Mouse (Mus musculus): ENCODE results near the gene Tbpl1. TPM values are rescaled to one million over a fixed set of nuclear protein-coding genes. Genes with fewer than 3 reads are reported as not detected.
A peak's percentile ranks its signal among the peaks of the same experiment; 100 is the strongest.

The Tbpl1 gene
- polyA plus RNA-seq (2012; rRNA removed) = 43.7 and 48.0 TPM in 2 replicates

GRCm38 (mm10) chr10:22731272-22732093, at the start of gene Tbpl1:
Gene Tbpl1 (minus strand): TSS chr10:22731938.
- Histone ChIP-seq H3K27ac (ENCODE audit: insufficient read depth, low read length) (peak within 1 kb of the TSS; percentile 99), H3K4me3 (ENCODE audit: insufficient read depth, low read length) (peak within 1 kb of the TSS; percentile 54), H3K4me1 (ENCODE audit: control insufficient read depth, insufficient read depth, low read length) (peaks cover 3% of the 10 kb centered on the region; the same call in 1 of the 2 replicates)
- TF ChIP-seq CTCF (IDR thresholded peaks at IDR 0.05; ENCODE audit: extremely low read depth, insufficient read depth, low read length) (no peak), POLR2A (IDR thresholded peaks at IDR 0.05; ENCODE audit: extremely low read depth, insufficient read depth, low read length) (peak; percentile 73; the same call in 1 of the 2 replicates)

- Histone ChIP-seq H3K4me1 (ENCODE audit: control insufficient read depth, insufficient read depth, low read length) (no peaks in the 10 kb centered on the region), H3K27ac (ENCODE audit: insufficient read depth, low read length) (no peak overlapping the region), H3K4me3 (ENCODE audit: insufficient read depth, low read length) (no peak overlapping the region)
- TF ChIP-seq CTCF (IDR thresholded peaks at IDR 0.05; ENCODE audit: extremely low read depth, insufficient read depth, low read length) (0 out of 2 replicates have a peak, but pooled peaks have one; percentile 16), POLR2A (IDR thresholded peaks at IDR 0.05; ENCODE audit: extremely low read depth, insufficient read depth, low read length) (no peak)
These were observed 49.7 kb upstream of the Tbpl1 start for GRCm38 (mm10) chr10:22781466-22781865.

- Histone ChIP-seq H3K4me3 (ENCODE audit: insufficient read depth, low read length) (no peak overlapping the region), H3K4me1 (ENCODE audit: control insufficient read depth, insufficient read depth, low read length) (no peaks in the 10 kb centered on the region), H3K27ac (ENCODE audit: insufficient read depth, low read length) (no peak overlapping the region)
- TF ChIP-seq CTCF (IDR thresholded peaks at IDR 0.05; ENCODE audit: extremely low read depth, insufficient read depth, low read length) (peak; percentile 63), POLR2A (IDR thresholded peaks at IDR 0.05; ENCODE audit: extremely low read depth, insufficient read depth, low read length) (no peak)
These were observed 46.2 kb upstream of the Tbpl1 start for GRCm38 (mm10) chr10:22777939-22778338.

GRCm38 (mm10) chr10:22776007-22776698, 44.4 kb upstream of the Tbpl1 start:
- H3K4me3 ChIP-seq (ENCODE audit: insufficient read depth, low read length) = no peak overlapping the region
- H3K27ac ChIP-seq (ENCODE audit: insufficient read depth, low read length) = no peak overlapping the region
- TF ChIP-seq POLR2A (IDR thresholded peaks at IDR 0.05; ENCODE audit: extremely low read depth, insufficient read depth, low read length) = no peak
- peak; percentile 73 for TF ChIP-seq CTCF (IDR thresholded peaks at IDR 0.05; ENCODE audit: extremely low read depth, insufficient read depth, low read length)
- H3K4me1 ChIP-seq (ENCODE audit: control insufficient read depth, insufficient read depth, low read length) = no peaks in the 10 kb centered on the region

GRCm38 (mm10) chr10:22775456-22775855, 43.7 kb upstream of the Tbpl1 start:
- no peaks in the 10 kb centered on the region for H3K4me1 ChIP-seq (ENCODE audit: control insufficient read depth, insufficient read depth, low read length)
- TF ChIP-seq CTCF (IDR thresholded peaks at IDR 0.05; ENCODE audit: extremely low read depth, insufficient read depth, low read length) (no peak), POLR2A (IDR thresholded peaks at IDR 0.05; ENCODE audit: extremely low read depth, insufficient read depth, low read length) (no peak)
- H3K27ac ChIP-seq (ENCODE audit: insufficient read depth, low read length) = no peak overlapping the region
- H3K4me3 ChIP-seq (ENCODE audit: insufficient read depth, low read length) = no peak overlapping the region

- TF ChIP-seq POLR2A (IDR thresholded peaks at IDR 0.05; ENCODE audit: extremely low read depth, insufficient read depth, low read length) = no peak
- no peak for TF ChIP-seq CTCF (IDR thresholded peaks at IDR 0.05; ENCODE audit: extremely low read depth, insufficient read depth, low read length)
- no peak overlapping the region for H3K27ac ChIP-seq (ENCODE audit: insufficient read depth, low read length)
These were observed 42.9 kb upstream of the Tbpl1 start for GRCm38 (mm10) chr10:22774626-22775025.

GRCm38 (mm10) chr10:22754240-22754639, 22.5 kb upstream of the Tbpl1 start:
- no peak overlapping the region for H3K4me3 ChIP-seq (ENCODE audit: insufficient read depth, low read length)
- no peaks in the 10 kb centered on the region for H3K4me1 ChIP-seq (ENCODE audit: control insufficient read depth, insufficient read depth, low read length)
- no peak for TF ChIP-seq CTCF (IDR thresholded peaks at IDR 0.05; ENCODE audit: extremely low read depth, insufficient read depth, low read length)
- TF ChIP-seq POLR2A (IDR thresholded peaks at IDR 0.05; ENCODE audit: extremely low read depth, insufficient read depth, low read length) = no peak
- no peak overlapping the region for H3K27ac ChIP-seq (ENCODE audit: insufficient read depth, low read length)

More at GRCm38 (mm10) chr10:22774626-22775025, 42.9 kb upstream of the Tbpl1 start:
- H3K4me3 ChIP-seq (ENCODE audit: insufficient read depth, low read length) = no peak overlapping the region
- no peaks in the 10 kb centered on the region for H3K4me1 ChIP-seq (ENCODE audit: control insufficient read depth, insufficient read depth, low read length)

GRCm38 (mm10) chr10:22751175-22751682, 19.5 kb upstream of the Tbpl1 start:
- Histone ChIP-seq H3K4me3 (ENCODE audit: insufficient read depth, low read length) (no peak overlapping the region), H3K4me1 (ENCODE audit: control insufficient read depth, insufficient read depth, low read length) (no peaks in the 10 kb centered on the region), H3K27ac (ENCODE audit: insufficient read depth, low read length) (no peak overlapping the region)
- TF ChIP-seq POLR2A (IDR thresholded peaks at IDR 0.05; ENCODE audit: extremely low read depth, insufficient read depth, low read length) = no peak
- TF ChIP-seq CTCF (IDR thresholded peaks at IDR 0.05; ENCODE audit: extremely low read depth, insufficient read depth, low read length) = no peak

All from cortical plate, adult 2 months (tissue).